Mouse (Mus musculus) limb, embryonic 14.5 days (tissue): ENCODE data around the gene Actr1a. TPM values are rescaled to one million over a fixed set of nuclear protein-coding genes. Genes with fewer than 3 reads are reported as not detected.

ENCODE experiments used
- ATAC-seq: fragments of 200-750 bp; cut with Nextera tagmentation; 2 replicates; pipeline ENCODE4 v1.8.0; 2017; ENCODE audit warnings: low read depth, moderate number of reproducible peaks, moderate TSS enrichment; ENCODE audit not compliant: low FRiP score
- DNase-seq: peaks from one replicate; pipeline ENCODE4 v3.0.0-alpha.2; 2015; ENCODE audit warnings: low spot score
- H3K27ac ChIP-seq: fragments of 300-500 bp; sonication (generic); replicated peaks from 2 replicates; pipeline ENCODE4 v1.5.1; 2014; ENCODE audit warnings: low read depth, mild to moderate bottlenecking, low read length, moderate library complexity, mixed read lengths
- H3K27me3 ChIP-seq: fragments of 300-500 bp; sonication (generic); 2 replicates; pipeline ENCODE4 v1.6.1; 2014; ENCODE audit warnings: low read length, mixed read lengths; ENCODE audit not compliant: control insufficient read depth, insufficient read depth
- H3K36me3 ChIP-seq: fragments of 300-500 bp; sonication (generic); 2 replicates; pipeline ENCODE4 v1.6.1; 2014; ENCODE audit warnings: mild to moderate bottlenecking, low read length, moderate library complexity, mixed read lengths; ENCODE audit not compliant: control insufficient read depth, insufficient read depth
- H3K4me1 ChIP-seq: fragments of 300-500 bp; sonication (generic); 2 replicates; pipeline ENCODE4 v1.6.1; 2014; ENCODE audit warnings: antibody characterized with exemption, low read length, mixed read lengths; ENCODE audit not compliant: control insufficient read depth, insufficient read depth
- H3K4me2 ChIP-seq: fragments of 300-500 bp; sonication (generic); replicated peaks from 2 replicates; pipeline ENCODE4 v1.6.1; 2014; ENCODE audit warnings: low read depth, mild to moderate bottlenecking, low read length, moderate library complexity; ENCODE audit not compliant: severe bottlenecking
- H3K4me3 ChIP-seq: fragments of 300-500 bp; sonication (generic); replicated peaks from 2 replicates; pipeline ENCODE4 v1.5.1; 2014; ENCODE audit warnings: low read length
- H3K9ac ChIP-seq: fragments of 300-500 bp; sonication (generic); 2 replicates; pipeline ENCODE4 v1.6.1; 2014; ENCODE audit warnings: mild to moderate bottlenecking, low read depth, low read length, moderate library complexity; ENCODE audit not compliant: severe bottlenecking
- H3K9me3 ChIP-seq: fragments of 300-500 bp; sonication (generic); 2 replicates; pipeline ENCODE4 v1.6.1; 2016; ENCODE audit warnings: low read length; ENCODE audit not compliant: control insufficient read depth
- POLR2A ChIP-seq: fragments of 200-500 bp; IDR thresholded peaks from 2 replicates; pipeline ENCODE4 v1.8.0; 2012; ENCODE audit warnings: inconsistent platforms, mild to moderate bottlenecking, moderate library complexity, borderline replicate concordance; ENCODE audit not compliant: insufficient read depth, insufficient read length; ENCODE audit errors: extremely low read depth
- WGBS: fragments of 180-500 bp; shearing (Covaris S2); extraction: QIAGEN DNeasy Blood & Tissue Kit; methylation state at CpG from one replicate; pipeline ENCODE4 v1.1.7; 2014; 5-methylcytosine and 5-hydroxymethylcytosine counted together
- polyA plus RNA-seq, 2 experiments: library from polyadenylated mRNA; depleted of rRNA in 1 of 2; stranded (reverse) in 1 of 2; unstranded in 1 of 2; fragments of >200 nt; fragmentation: Nextera tagmentation in 1 of 2; extraction: Ambion mirVana in 1 of 2; gene quantifications; 2 replicates each; pipeline versions ENCODE4 v1.2.1 to v1.2.3; 2012 to 2014

The Actr1a gene
- polyA plus RNA-seq, 2 experiments: 96.2 to 152 TPM

DNA sequence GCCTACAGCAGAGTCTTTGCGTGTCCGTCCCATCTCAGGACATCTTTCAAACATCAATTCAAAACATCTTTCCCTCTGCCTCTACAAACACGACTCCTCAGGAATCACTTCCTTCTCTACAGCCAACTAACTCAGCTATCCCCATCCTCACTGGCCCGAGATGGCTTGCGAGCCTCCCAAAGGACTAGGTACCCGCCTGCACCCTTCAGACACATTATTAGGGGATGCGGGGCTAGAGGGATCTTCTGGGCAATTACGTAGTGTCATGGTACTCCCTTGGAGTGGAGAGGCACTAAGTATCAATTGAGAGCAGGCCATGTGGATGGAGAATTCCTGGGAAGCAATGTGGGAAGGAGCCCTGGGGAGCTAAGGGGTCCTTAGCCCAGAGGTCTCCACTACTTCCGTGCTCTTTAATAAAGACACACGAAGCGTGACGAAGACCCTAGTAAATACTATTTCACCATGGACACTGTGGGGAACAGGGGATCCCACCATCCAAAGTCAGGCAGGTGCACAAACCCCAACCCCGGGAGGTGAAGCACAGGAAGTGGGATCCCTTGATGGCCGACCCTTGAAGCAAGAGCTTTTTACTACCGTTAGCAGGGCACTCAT, 57.7 kb downstream of the Actr1a start:
- DNase-seq (no peak), ATAC-seq (no peak)
- Histone ChIP-seq H3K4me3 (peak overlapping the region; percentile 77), H3K27me3 (no peaks in the 10 kb centered on the region), H3K36me3 (no peaks in the 10 kb centered on the region), H3K27ac (no peak overlapping the region), H3K9ac (peak overlapping the region; percentile 75), H3K9me3 (no peaks in the 10 kb centered on the region), H3K4me2 (peak overlapping the region; percentile 76), H3K4me1 (peaks cover 12% of the 10 kb centered on the region; the same call in 1 of the 2 replicates)
- no peak for TF ChIP-seq POLR2A
- 35% methylated on average over 15 of the region's 15 CpGs for WGBS

DNA sequence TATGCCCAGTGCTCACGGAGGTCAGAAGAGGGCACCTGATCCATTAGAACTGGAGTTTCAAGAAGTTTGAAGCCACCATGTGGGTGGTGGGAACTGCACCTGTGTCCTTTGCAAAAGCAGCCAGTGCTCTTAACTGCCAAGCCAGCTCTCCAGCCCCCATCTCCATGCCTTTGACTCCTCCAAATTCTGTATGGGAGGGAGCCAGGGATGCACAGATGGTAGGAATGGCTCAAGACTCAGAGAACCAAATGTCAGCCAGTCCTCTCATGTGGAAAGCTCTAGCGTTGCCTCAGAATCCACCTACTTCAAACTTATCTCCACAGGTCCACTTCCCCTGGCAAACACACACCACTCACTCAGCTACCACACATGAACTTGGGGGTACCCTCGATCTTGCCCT, 61.6 kb downstream of the Actr1a start:
- no peak overlapping the region for H3K4me2 ChIP-seq
- DNase-seq (no peak), ATAC-seq (no peak)
- 96% methylated on average over 3 of the region's 3 CpGs for WGBS
- no peak overlapping the region for H3K9ac ChIP-seq
- no peak overlapping the region for H3K4me3 ChIP-seq
- peaks cover 24% of the 10 kb centered on the region for H3K36me3 ChIP-seq
- no peak for TF ChIP-seq POLR2A
- H3K27me3 ChIP-seq: peaks cover 4% of the 10 kb centered on the region; the same call in 1 of the 2 replicates
- H3K27ac ChIP-seq: no peak overlapping the region
- peaks cover 14% of the 10 kb centered on the region for H3K4me1 ChIP-seq
- H3K9me3 ChIP-seq: no peaks in the 10 kb centered on the region

DNA sequence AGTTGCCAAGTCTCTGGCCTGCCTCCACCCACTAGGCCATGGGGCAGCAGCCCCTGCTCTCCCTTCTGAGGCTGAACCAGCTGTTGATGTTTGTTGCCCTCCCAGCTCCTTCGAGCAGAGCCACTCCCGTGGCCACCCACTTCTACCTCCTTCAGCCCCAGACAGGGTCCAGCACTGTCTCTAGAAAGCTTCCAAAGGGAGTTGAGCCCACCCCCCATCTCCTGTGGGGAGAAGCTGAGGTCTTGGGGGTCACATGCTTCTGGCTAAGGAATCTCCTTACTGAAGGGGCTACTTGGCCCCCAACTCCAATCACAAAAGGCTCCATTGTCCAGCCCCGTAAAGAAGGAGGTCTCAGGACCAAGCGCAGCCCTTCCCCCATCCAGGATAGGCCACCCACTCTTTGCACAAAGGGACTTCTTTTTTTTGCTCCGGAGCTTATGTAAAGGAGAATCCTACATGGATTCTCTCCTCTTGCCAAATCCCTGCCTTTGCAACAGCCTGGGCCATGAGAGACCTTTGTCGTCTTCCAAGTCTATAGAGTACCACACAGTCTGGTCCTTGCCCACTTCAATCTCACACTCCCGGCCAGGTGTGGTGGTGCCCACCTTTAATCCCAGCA, 62.7 kb downstream of the Actr1a start:
- peaks cover 11% of the 10 kb centered on the region for H3K4me1 ChIP-seq
- no peak for ATAC-seq
- no peak for TF ChIP-seq POLR2A
- no peak overlapping the region for H3K9ac ChIP-seq
- no peak for DNase-seq
- H3K4me3 ChIP-seq: no peak overlapping the region
- H3K27me3 ChIP-seq: peaks cover 4% of the 10 kb centered on the region; the same call in 1 of the 2 replicates
- WGBS: 71% methylated on average over 7 of the region's 7 CpGs
- H3K36me3 ChIP-seq: peaks cover 24% of the 10 kb centered on the region
- H3K9me3 ChIP-seq: no peaks in the 10 kb centered on the region
- H3K27ac ChIP-seq: no peak overlapping the region
- no peak overlapping the region for H3K4me2 ChIP-seq

DNA sequence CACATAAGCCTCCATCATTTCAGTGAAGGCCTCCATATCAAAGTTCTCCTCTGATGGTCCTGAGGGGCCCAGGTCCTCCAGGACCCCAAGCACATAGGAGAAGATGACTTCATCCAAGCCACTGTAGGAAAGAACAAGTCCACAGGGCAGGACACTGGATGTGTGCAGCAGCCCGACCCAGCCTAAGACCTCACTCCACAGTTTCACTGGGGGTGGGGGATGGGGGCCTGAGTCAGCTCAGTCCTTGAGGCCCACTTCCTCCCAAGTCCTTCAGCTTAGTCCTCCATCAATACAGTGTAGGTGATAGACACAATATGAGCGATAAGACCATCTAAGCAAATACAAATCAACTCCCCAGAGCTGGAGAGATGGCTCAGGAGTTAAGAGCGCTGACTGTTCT, 63.6 kb downstream of the Actr1a start:
- no peak for DNase-seq
- H3K36me3 ChIP-seq: peaks cover 24% of the 10 kb centered on the region
- H3K9me3 ChIP-seq: no peaks in the 10 kb centered on the region
- TF ChIP-seq POLR2A: no peak
- ATAC-seq: no peak
- H3K9ac ChIP-seq: no peak overlapping the region
- H3K4me3 ChIP-seq: no peak overlapping the region
- H3K4me2 ChIP-seq: no peak overlapping the region
- WGBS: 85% methylated on average over 3 of the region's 3 CpGs
- H3K27me3 ChIP-seq: peaks cover 10% of the 10 kb centered on the region; the same call in 1 of the 2 replicates
- no peak overlapping the region for H3K27ac ChIP-seq
- peaks cover 7% of the 10 kb centered on the region for H3K4me1 ChIP-seq

DNA sequence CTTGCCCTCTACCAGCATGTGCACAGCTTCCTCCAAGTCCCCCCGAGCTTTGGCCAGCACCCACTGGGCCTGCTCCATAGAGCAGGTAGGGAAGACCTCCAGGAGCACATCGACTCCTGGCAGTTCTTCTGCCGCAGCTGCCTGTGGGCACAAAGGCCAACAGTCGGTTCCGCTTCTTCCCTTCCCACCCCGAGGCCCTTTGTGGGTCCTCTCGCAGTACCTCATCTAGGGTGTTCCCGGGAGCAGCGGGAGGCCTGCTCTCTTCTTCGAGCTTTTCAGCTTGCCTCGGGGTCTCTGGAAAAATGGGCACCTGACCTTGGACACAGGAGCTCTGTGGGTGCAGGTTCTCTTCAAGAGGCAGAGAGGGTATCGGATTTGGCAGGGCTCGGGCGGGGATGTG, 64.2 kb downstream of the Actr1a start:
- Histone ChIP-seq H3K9me3 (no peaks in the 10 kb centered on the region), H3K9ac (no peak overlapping the region), H3K4me1 (peaks cover 7% of the 10 kb centered on the region), H3K27me3 (peaks cover 16% of the 10 kb centered on the region; the same call in 1 of the 2 replicates), H3K36me3 (peaks cover 24% of the 10 kb centered on the region), H3K4me2 (no peak overlapping the region), H3K4me3 (no peak overlapping the region), H3K27ac (no peak overlapping the region)
- 93% methylated on average over 14 of the region's 14 CpGs for WGBS
- ATAC-seq: no peak
- no peak for DNase-seq
- no peak for TF ChIP-seq POLR2A
